ENCODE assay signal across 8 mouse cellular contexts in the genomic region with DNA sequence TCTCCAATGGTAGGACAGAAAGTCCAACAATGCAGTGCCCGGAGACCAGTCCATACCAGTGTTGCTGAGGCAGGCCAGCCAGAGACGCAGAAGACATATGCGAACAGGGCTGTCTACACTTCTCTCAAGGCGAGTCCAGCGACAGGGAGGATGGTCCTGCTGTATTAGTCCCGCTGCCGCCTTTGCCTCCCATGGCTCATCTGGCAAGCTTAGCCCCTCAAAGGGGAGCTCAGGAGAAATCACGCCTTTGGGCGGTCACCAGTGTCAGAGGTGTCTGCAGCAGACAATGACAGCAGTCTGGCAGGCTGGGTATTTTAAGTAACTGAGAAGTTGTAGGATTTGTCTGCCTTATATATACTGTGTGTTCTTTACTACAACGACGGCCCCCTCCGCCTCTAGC. TPM values are rescaled to one million over a fixed set of nuclear protein-coding genes. Genes with fewer than 3 reads are reported as not detected.
A peak's percentile ranks its signal among the peaks of the same experiment; 100 is the strongest.
DNase-seq lines count a peak whose midpoint lies in the region; ATAC-seq lines count a peak whose summit lies in the region.

No protein-coding gene starts in this region.

- DNase-seq in left cerebral cortex, postnatal 4 days = peak; percentile 13
- no peak for DNase-seq in left cerebral cortex, postnatal 10 days (ENCODE audit: extremely low spot score in 1 of 2, low spot score in 2 of 2)
- DNase-seq in cerebellum, postnatal 25 days = peak; percentile 16 to 17
- no peak for DNase-seq in spleen, postnatal 10 days (ENCODE audit: low spot score in 2 of 2)
- no peak for DNase-seq in frontal cortex, postnatal 25 days (ENCODE audit: low spot score in 2 of 2)

- no peaks in the 10 kb centered on the region for H3K9me3 ChIP-seq in heart, embryonic 14.5 days (ENCODE audit: control insufficient read depth, low read length)
- no peaks in the 10 kb centered on the region for H3K9me3 ChIP-seq in liver, embryonic 16.5 days (replicated peaks; ENCODE audit: control insufficient read depth, low read length)

- WGBS in heart, embryonic 14.5 days = 33% methylated on average over 12 of the region's 12 CpGs
- 46% methylated on average over 12 of the region's 12 CpGs for WGBS in liver, embryonic 16.5 days (ENCODE audit: insufficient replicate concordance)

- H3K4me1 ChIP-seq in heart, embryonic 14.5 days (ENCODE audit: control insufficient read depth in 2 of 2, insufficient read depth in 2 of 2, low read length in 2 of 2) = peaks cover 4 to 16% of the 10 kb centered on the region in 2 experiments; a peak in 2 of 4 replicates
- no peaks in the 10 kb centered on the region for H3K4me1 ChIP-seq in liver, embryonic 16.5 days (ENCODE audit: control insufficient read depth, low read depth, low read length)

- peak overlapping the region; percentile 78 for H3K9ac ChIP-seq in heart, embryonic 14.5 days (ENCODE audit: low read length)
- no peak overlapping the region; the same call in 1 of the 2 replicates for H3K9ac ChIP-seq in liver, embryonic 16.5 days (ENCODE audit: low read depth, low read length)

- peak overlapping the region; percentile 66 for H3K4me2 ChIP-seq in heart, embryonic 14.5 days (ENCODE audit: low read length)
- peak overlapping the region; percentile 67 for H3K4me2 ChIP-seq in liver, embryonic 16.5 days (ENCODE audit: low read depth, low read length)

- H3K36me3 ChIP-seq in heart, embryonic 14.5 days (ENCODE audit: control insufficient read depth, insufficient read depth, low read length) = no peaks in the 10 kb centered on the region
- no peaks in the 10 kb centered on the region for H3K36me3 ChIP-seq in liver, embryonic 16.5 days (ENCODE audit: control insufficient read depth, insufficient read depth)

- no peaks in the 10 kb centered on the region for H3K27me3 ChIP-seq in heart, embryonic 14.5 days (ENCODE audit: control insufficient read depth, insufficient read depth, low read length)
- H3K27me3 ChIP-seq in liver, embryonic 16.5 days (ENCODE audit: control insufficient read depth, insufficient read depth, low read depth, low read length) = no peaks in the 10 kb centered on the region

- peak overlapping the region; percentile 55 to 86 for H3K4me3 ChIP-seq in heart, embryonic 14.5 days (ENCODE audit: control insufficient read depth in 1 of 2, insufficient read depth in 1 of 2, low read depth in 1 of 2, low read length in 2 of 2)
- H3K4me3 ChIP-seq in liver, embryonic 16.5 days (ENCODE audit: low read depth, low read length) = peak overlapping the region; percentile 69

- H3K27ac ChIP-seq in heart, embryonic 14.5 days (replicated peaks in 1 of 2; ENCODE audit: control insufficient read depth in 1 of 2, insufficient read depth in 1 of 2, low read depth in 2 of 2, low read length in 2 of 2) = peak overlapping the region; percentile 86 to 87
- H3K27ac ChIP-seq in liver, embryonic 16.5 days (ENCODE audit: low read length) = no peak overlapping the region

- ATAC-seq in heart, embryonic 14.5 days (ENCODE audit: insufficient number of reproducible peaks, insufficient read depth, low FRiP score, low read depth) = 0 out of 2 replicates have a peak, but pooled peaks have one; percentile 7
- ATAC-seq in liver, embryonic 16.5 days (ENCODE audit: low read depth) = no peak
- no peak for ATAC-seq in erythroid progenitor cell, adult 5-6 weeks (replicated peaks; ENCODE audit: low FRiP score, poor library complexity, severe bottlenecking)

- intact Hi-C loops in left cerebral cortex, postnatal 4 days (cut with DNase I) = no loop called here
- intact Hi-C loops in left cerebral cortex, postnatal 10 days (cut with DNase I) = no loop called here

RNA-seq across cellular contexts. Expression of a gene that starts 1.3 kb away (rescaled TPM):
- 10 to 100 TPM; 29.8 to 30.2 TPM for total RNA-seq in left cerebral cortex, postnatal 4 days (2021)
- 10 to 100 TPM; 14.8 to 16.6 TPM for total RNA-seq in left cerebral cortex, postnatal 10 days (2021)
- 6.0 and 6.4 TPM in 2 replicates for polyA plus RNA-seq in heart, embryonic 14.5 days (2014; fragmentation: Nextera tagmentation; extraction: Ambion mirVana)
- polyA plus RNA-seq in liver, embryonic 16.5 days (2015; fragmentation: Nextera tagmentation; extraction: Ambion mirVana) = 1.4 and 1.7 TPM in 2 replicates
- 0.72 and 2.1 TPM in 2 replicates for total RNA-seq in erythroid progenitor cell, adult 5-6 weeks (2015; ENCODE audit: low replicate concordance)
- total RNA-seq in erythroid progenitor cell, adult 5-6 weeks (2017; ENCODE audit: low replicate concordance) = 0.45 and 1.9 TPM in 2 replicates

Comparison
In these comparisons a context has a peak if more than half of its experiments do, and no peak if none do; other contexts are left out.
1. DNase-seq: peak in left cerebral cortex, postnatal 4 days (single experiment) and cerebellum, postnatal 25 days (2 of 2); none in left cerebral cortex, postnatal 10 days (0 of 2), spleen, postnatal 10 days (0 of 2) and frontal cortex, postnatal 25 days (0 of 2).
2. RNA of a gene that starts 1.3 kb away (total RNA-seq): 29.8 to 30.2 TPM in left cerebral cortex, postnatal 4 days and 14.8 to 16.6 TPM in left cerebral cortex, postnatal 10 days; 0.45 to 2.1 TPM in erythroid progenitor cell, adult 5-6 weeks; every median in the first group is over 4 times any median in the second.